Mouse (Mus musculus) embryonic facial prominence, embryonic 11.5 days (tissue): Measurements from ENCODE around the gene Dst. TPM values are rescaled to one million over a fixed set of nuclear protein-coding genes. Genes with fewer than 3 reads are reported as not detected.

Experiments
- ATAC-seq: fragments of 200-750 bp; cut with Nextera tagmentation; replicated peaks from 2 replicates; pipeline ENCODE4 v1.8.0; 2017; ENCODE audit warnings: low read depth; ENCODE audit not compliant: insufficient number of reproducible peaks, low FRiP score, low TSS enrichment
- DNase-seq: peaks from one replicate; pipeline ENCODE4 v3.0.0-alpha.2; 2015; ENCODE audit warnings: low spot score
- H3K27ac ChIP-seq: fragments of 300-500 bp; sonication (generic); replicated peaks from 2 replicates; pipeline ENCODE4 v1.5.1; 2014; ENCODE audit warnings: mild to moderate bottlenecking, low read depth, low read length, control low read depth
- H3K27me3 ChIP-seq: fragments of 300-500 bp; sonication (generic); 2 replicates; pipeline ENCODE4 v1.6.1; 2014; ENCODE audit warnings: mild to moderate bottlenecking, low read length, moderate library complexity, mixed read lengths; ENCODE audit not compliant: control insufficient read depth, insufficient read depth
- H3K36me3 ChIP-seq: fragments of 300-500 bp; sonication (generic); replicated peaks from 2 replicates; pipeline ENCODE4 v1.6.1; 2014; ENCODE audit warnings: low read depth, mild to moderate bottlenecking, low read length, moderate library complexity, mixed read lengths; ENCODE audit not compliant: control insufficient read depth, insufficient read depth
- H3K4me1 ChIP-seq: fragments of 300-500 bp; sonication (generic); 2 replicates; pipeline ENCODE4 v1.6.1; 2014; ENCODE audit warnings: low read length, mixed read lengths; ENCODE audit not compliant: control insufficient read depth, insufficient read depth
- H3K4me2 ChIP-seq: fragments of 300-500 bp; sonication (generic); 2 replicates; pipeline ENCODE4 v1.6.1; 2014; ENCODE audit warnings: low read depth, mild to moderate bottlenecking, control low read depth, low read length, moderate library complexity
- H3K4me3 ChIP-seq: fragments of 300-500 bp; sonication (generic); 2 replicates; pipeline ENCODE4 v1.5.1; 2014; ENCODE audit warnings: low read depth, low read length, control low read depth
- H3K9ac ChIP-seq: fragments of 300-500 bp; sonication (generic); replicated peaks from 2 replicates; pipeline ENCODE4 v1.6.1; 2014; ENCODE audit warnings: mild to moderate bottlenecking, control low read depth, low read length
- H3K9me3 ChIP-seq: fragments of 300-500 bp; sonication (generic); replicated peaks from 2 replicates; pipeline ENCODE4 v1.6.1; 2016; ENCODE audit warnings: mild to moderate bottlenecking, low read length, inconsistent platforms, mixed read lengths; ENCODE audit not compliant: control insufficient read depth
- WGBS: fragments of 180-500 bp; shearing (Covaris S2); extraction: QIAGEN DNeasy Blood & Tissue Kit; methylation state at CpG from one replicate; pipeline ENCODE4 v1.1.7; 2014; 5-methylcytosine and 5-hydroxymethylcytosine counted together
- polyA plus RNA-seq: library from polyadenylated mRNA; unstranded; fragments of >200 nt; fragmentation: Nextera tagmentation; extraction: Ambion mirVana; gene quantifications from 2 replicates; pipeline ENCODE4 v1.2.1, GENCODE M21; 2014

Dst gene
- polyA plus RNA-seq, 1 experiment from 2014 or later = 20.7 TPM

DNA sequence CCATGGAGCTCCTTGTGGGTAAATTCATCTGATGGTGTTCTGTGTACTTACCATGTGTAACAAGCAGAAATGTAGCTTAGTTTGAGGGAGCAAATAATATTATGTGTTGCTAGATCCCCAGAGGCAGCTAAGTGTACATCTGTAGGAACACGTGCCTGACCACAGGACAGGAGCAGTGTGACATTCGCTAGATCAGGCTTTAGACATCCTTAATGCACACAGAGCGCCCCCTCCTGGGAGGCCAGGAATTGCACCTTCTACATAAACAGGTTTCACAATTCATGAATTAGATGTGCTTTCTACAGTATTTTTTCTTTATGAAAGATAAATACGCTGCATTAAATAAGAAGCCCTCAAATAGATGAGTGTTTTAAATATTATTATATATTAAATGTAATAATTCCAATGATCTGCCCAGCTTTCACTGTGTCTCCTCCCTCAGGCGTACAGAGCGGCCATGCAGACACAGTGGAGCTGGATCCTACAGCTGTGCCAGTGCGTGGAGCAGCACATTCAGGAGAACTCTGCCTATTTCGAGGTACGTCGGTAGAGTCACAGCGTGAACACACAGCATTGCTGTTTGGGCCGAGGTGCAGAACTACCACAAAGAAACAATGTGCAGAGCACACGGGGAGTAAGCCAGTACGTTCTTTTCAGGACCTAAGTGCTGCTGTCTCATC is 256.7 kb downstream of the Dst start:
- Histone ChIP-seq H3K9ac (no peak overlapping the region), H3K9me3 (no peaks in the 10 kb centered on the region), H3K4me3 (no peak overlapping the region), H3K4me2 (no peak overlapping the region), H3K27ac (no peak overlapping the region), H3K36me3 (peaks cover 3% of the 10 kb centered on the region), H3K27me3 (no peaks in the 10 kb centered on the region), H3K4me1 (no peaks in the 10 kb centered on the region)
- DNase-seq (peak; percentile 85), ATAC-seq (no peak; the same call in 1 of the 2 replicates)
- WGBS = 69% methylated on average over 14 of the region's 14 CpGs

DNA sequence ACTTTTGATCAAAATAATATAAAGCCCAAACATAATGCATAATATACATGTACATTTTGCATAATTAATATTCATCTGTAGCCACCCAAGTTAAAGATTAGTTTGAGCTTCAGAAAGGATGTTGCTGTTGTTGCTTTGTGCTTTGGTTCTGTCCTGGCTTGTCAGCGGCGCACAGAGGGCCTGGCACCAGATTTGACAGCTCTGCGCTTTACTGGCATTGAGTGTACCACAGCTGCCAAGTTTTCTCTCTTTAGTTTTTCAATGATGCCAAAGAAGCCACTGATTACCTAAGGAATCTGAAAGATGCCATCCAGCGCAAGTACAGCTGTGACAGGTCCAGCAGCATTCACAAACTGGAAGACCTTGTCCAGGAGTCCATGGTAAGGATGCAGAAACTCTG is 257.9 kb downstream of the Dst start:
- Histone ChIP-seq H3K4me2 (no peak overlapping the region), H3K4me3 (no peak overlapping the region), H3K36me3 (peaks cover 3% of the 10 kb centered on the region), H3K4me1 (no peaks in the 10 kb centered on the region), H3K27ac (no peak overlapping the region), H3K27me3 (no peaks in the 10 kb centered on the region), H3K9ac (no peak overlapping the region), H3K9me3 (no peaks in the 10 kb centered on the region)
- WGBS = 98% methylated on average over 4 of the region's 4 CpGs
- ATAC-seq = no peak
- no peak for DNase-seq

DNA sequence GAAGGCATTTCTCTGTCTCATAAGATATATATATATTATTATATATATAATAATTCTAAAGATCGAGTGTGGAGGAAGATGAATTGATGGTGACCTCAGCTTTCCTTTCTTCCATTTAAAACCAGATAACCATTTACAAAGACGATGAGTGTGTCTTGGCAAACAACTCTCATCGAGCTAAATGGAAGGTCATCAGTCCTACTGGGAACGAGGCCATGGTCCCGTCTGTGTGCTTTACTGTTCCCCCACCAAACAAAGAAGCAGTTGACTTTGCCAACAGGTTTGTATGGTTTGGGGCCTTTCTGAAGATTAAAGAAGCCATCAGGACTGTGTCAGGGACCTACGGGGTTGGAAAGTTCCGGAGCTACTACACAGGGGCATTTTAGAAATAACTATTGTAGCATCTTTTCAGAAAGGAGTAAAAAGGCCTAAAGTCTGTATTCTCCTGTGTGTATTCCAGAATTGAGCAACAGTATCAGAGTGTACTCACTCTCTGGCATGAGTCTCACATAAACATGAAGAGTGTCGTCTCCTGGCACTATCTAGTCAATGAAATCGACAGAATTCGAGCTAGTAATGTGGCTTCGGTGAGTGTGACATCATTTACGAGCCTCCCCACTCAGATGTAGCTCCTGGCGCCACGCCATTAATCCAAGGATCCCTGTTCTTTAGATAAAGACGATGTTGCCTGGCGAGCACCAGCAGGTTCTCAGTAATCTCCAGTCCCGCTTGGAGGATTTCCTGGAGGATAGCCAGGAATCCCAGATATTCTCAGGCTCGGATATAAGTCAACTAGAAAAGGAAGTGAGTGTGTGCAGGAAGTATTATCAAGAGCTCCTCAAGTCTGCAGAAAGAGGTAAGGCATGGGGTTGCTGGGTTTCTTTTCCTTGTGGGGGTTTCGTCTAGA is 259.4 kb downstream of the Dst start:
- no peak for DNase-seq

GRCm38 (mm10) chr1:34169086-34169485 is 261.1 kb downstream of the Dst start:
- 90% methylated on average over 12 of the region's 12 CpGs for WGBS
- Histone ChIP-seq H3K9me3 (no peaks in the 10 kb centered on the region), H3K36me3 (peaks cover 3% of the 10 kb centered on the region), H3K27ac (no peak overlapping the region), H3K9ac (no peak overlapping the region), H3K4me3 (no peak overlapping the region), H3K4me1 (no peaks in the 10 kb centered on the region), H3K4me2 (no peak overlapping the region), H3K27me3 (no peaks in the 10 kb centered on the region)
- DNase-seq (no peak), ATAC-seq (no peak)

More for the DNA sequence above, 259.4 kb downstream of the Dst start:
- Histone ChIP-seq H3K4me1 (no peaks in the 10 kb centered on the region), H3K27me3 (no peaks in the 10 kb centered on the region), H3K9ac (no peak overlapping the region), H3K4me3 (no peak overlapping the region), H3K36me3 (peaks cover 3% of the 10 kb centered on the region), H3K9me3 (no peaks in the 10 kb centered on the region), H3K27ac (no peak overlapping the region), H3K4me2 (no peak overlapping the region)
- WGBS = 90% methylated on average over 19 of the region's 19 CpGs
- no peak for ATAC-seq

GRCm38 (mm10) chr1:34174517-34174916 is 266.5 kb downstream of the Dst start:
- H3K9me3 ChIP-seq = no peaks in the 10 kb centered on the region
- no peak overlapping the region for H3K9ac ChIP-seq
- ATAC-seq = no peak
- 92% methylated on average over 15 of the region's 15 CpGs for whole genome bisulfite sequencing
- H3K36me3 ChIP-seq = no peaks in the 10 kb centered on the region; the same call in 1 of the 2 replicates
- no peaks in the 10 kb centered on the region for H3K4me1 ChIP-seq
- H3K27me3 ChIP-seq = no peaks in the 10 kb centered on the region
- no peak overlapping the region for H3K4me2 ChIP-seq
- H3K27ac ChIP-seq = no peak overlapping the region
- no peak overlapping the region for H3K4me3 ChIP-seq
- DNase-seq = no peak

GRCm38 (mm10) chr1:34174961-34175360 is 266.9 kb downstream of the Dst start:
- ATAC-seq = no peak
- no peak for DNase-seq
- H3K4me1 ChIP-seq = no peaks in the 10 kb centered on the region
- no peaks in the 10 kb centered on the region; the same call in 1 of the 2 replicates for H3K36me3 ChIP-seq
- no peaks in the 10 kb centered on the region for H3K9me3 ChIP-seq
- 78% methylated on average over 8 of the region's 8 CpGs for WGBS
- no peak overlapping the region for H3K27ac ChIP-seq
- H3K27me3 ChIP-seq = no peaks in the 10 kb centered on the region
- H3K4me2 ChIP-seq = no peak overlapping the region
- no peak overlapping the region for H3K4me3 ChIP-seq
- no peak overlapping the region for H3K9ac ChIP-seq

DNA sequence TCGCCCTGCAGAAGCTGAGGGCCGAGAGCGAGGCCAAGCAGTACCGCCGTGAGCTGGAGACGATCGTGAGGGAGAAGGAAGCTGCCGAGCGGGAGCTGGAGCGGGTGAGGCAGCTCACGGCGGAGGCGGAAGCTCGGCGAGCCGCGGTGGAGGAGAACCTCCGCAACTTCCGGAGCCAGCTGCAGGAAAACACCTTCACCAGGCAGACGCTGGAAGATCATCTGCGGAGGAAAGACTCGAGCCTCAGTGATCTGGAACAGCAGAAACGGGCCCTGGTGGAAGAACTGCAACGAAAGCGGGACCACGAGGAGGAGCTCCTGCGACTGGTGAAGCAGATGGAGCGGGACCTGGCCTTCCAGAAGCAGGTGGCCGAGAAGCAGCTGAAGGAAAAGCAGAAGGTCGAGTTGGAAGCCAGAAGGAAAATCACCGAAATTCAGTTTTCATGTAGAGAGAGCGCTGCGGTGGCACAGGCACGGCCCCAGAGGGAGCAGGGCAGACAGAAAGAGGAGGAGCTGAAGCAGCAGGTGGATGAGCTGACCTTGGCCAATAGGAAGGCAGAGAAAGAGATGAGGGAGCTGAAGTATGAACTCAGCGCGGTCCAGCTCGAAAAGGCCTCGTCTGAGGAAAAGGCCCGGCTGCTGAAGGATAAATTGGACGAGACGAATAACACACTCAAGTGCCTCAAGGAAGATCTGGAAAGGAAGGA is 270.1 kb downstream of the Dst start:
- no peaks in the 10 kb centered on the region for H3K4me1 ChIP-seq
- H3K27ac ChIP-seq = no peak overlapping the region
- no peak overlapping the region for H3K4me2 ChIP-seq
- whole genome bisulfite sequencing = 90% methylated on average over 41 of the region's 41 CpGs
- no peaks in the 10 kb centered on the region for H3K9me3 ChIP-seq
- H3K36me3 ChIP-seq = no peaks in the 10 kb centered on the region; the same call in 1 of the 2 replicates
- DNase-seq = no peak
- no peaks in the 10 kb centered on the region for H3K27me3 ChIP-seq
- H3K9ac ChIP-seq = no peak overlapping the region
- no peak for ATAC-seq
- no peak overlapping the region for H3K4me3 ChIP-seq
